Mouse (Mus musculus): Measurements from ENCODE around the gene Pum2. TPM values are rescaled to one million over a fixed set of nuclear protein-coding genes. Genes with fewer than 3 reads are reported as not detected.
A peak's percentile ranks its signal among the peaks of the same experiment; 100 is the strongest.

The Pum2 gene
- polyA plus RNA-seq, 1 experiment from 2014 or later = 54.8 TPM

DNA sequence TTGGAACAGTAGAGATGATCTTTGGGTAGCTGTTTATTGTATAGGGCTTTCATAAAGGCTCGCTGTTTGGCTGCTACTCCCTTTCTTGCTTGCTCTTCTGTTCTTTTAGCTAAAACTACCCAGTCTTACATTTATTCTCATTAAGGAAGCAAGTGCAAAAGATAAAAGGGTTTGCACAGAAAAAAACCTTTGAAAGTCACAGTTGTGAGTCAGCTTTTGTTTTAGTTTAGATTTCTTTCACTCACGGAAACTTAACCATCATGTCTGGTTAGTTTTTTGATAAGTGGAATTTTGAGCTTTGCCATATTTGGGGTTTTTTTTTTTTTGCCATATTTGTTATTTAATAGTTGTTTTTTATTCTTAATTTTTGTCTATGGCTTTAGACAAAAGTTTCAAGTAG, 38.7 kb downstream of the Pum2 start:
- ATAC-seq (ENCODE audit: low FRiP score, low read depth) = no peak
- Histone ChIP-seq H3K27ac (no peak overlapping the region), H3K4me1 (no peaks in the 10 kb centered on the region), H3K27me3 (no peaks in the 10 kb centered on the region), H3K9ac (no peak overlapping the region), H3K4me3 (no peak overlapping the region), H3K4me2 (replicated peaks) (no peak overlapping the region), H3K9me3 (no peaks in the 10 kb centered on the region), H3K36me3 (peaks cover 30% of the 10 kb centered on the region)
- WGBS = 81% methylated on average over 2 of the region's 2 CpGs

GRCm38 (mm10) chr12:8716093-8716492, 42.2 kb downstream of the Pum2 start:
- Histone ChIP-seq H3K9me3 (no peaks in the 10 kb centered on the region), H3K4me3 (no peak overlapping the region), H3K36me3 (peaks cover 26% of the 10 kb centered on the region), H3K4me1 (no peaks in the 10 kb centered on the region), H3K27ac (no peak overlapping the region), H3K9ac (no peak overlapping the region), H3K4me2 (replicated peaks) (no peak overlapping the region), H3K27me3 (no peaks in the 10 kb centered on the region)
- 92% methylated on average over 1 of the region's 1 CpGs for WGBS
- no peak for ATAC-seq (ENCODE audit: low FRiP score, low read depth)

DNA sequence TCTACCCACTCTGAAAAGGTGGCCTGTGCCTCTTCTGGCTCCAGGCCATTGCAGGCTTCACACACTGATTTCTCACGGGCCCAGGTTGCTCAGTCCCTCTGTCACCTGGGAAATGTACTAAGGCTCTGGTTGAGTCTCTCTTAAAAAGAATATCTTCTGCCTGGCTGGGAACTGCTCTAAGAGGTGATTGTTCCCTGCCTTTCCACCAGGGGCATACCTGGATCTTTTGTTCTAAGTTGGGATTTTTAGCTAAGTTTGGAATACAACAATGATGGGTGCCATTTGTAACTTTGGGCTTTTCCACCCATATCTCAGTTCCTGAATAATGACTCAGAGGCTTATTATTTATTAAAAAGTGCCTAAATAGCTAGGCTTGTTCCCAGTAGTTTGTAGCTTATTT, 53.0 kb downstream of the Pum2 start:
- Histone ChIP-seq H3K4me2 (replicated peaks) (no peak overlapping the region), H3K9me3 (no peaks in the 10 kb centered on the region), H3K4me1 (peaks cover 5% of the 10 kb centered on the region), H3K4me3 (no peak overlapping the region), H3K27ac (no peak overlapping the region), H3K36me3 (peaks cover 50% of the 10 kb centered on the region), H3K9ac (no peak overlapping the region), H3K27me3 (no peaks in the 10 kb centered on the region)
- ATAC-seq (ENCODE audit: low FRiP score, low read depth) = no peak
- WGBS = 46% methylated on average over 1 of the region's 1 CpGs

DNA sequence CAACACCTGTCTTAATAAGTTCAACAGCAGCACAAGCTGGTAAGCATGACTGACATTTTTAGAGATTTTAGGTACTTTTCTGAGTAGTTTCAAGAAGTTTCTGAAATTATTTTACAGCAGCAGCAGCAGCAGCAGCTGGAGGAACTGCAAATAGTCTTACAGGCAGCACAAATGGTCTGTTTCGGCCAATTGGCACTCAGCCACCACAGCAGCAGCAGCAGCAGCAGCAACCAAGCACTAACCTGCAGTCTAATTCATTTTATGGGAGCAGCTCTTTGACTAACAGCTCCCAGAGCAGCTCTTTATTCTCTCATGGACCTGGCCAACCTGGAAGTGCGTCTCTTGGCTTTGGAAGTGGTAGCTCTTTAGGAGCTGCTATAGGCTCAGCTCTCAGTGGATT, 54.8 kb downstream of the Pum2 start:
- H3K9me3 ChIP-seq = no peaks in the 10 kb centered on the region
- no peak overlapping the region for H3K9ac ChIP-seq
- peaks cover 5% of the 10 kb centered on the region for H3K4me1 ChIP-seq
- peaks cover 42% of the 10 kb centered on the region for H3K36me3 ChIP-seq
- H3K4me2 ChIP-seq (replicated peaks) = no peak overlapping the region
- 55% methylated on average over 2 of the region's 2 CpGs for WGBS
- no peak overlapping the region for H3K4me3 ChIP-seq
- ATAC-seq (ENCODE audit: low FRiP score, low read depth) = peak; percentile 64
- no peak overlapping the region for H3K27ac ChIP-seq
- no peaks in the 10 kb centered on the region for H3K27me3 ChIP-seq

DNA sequence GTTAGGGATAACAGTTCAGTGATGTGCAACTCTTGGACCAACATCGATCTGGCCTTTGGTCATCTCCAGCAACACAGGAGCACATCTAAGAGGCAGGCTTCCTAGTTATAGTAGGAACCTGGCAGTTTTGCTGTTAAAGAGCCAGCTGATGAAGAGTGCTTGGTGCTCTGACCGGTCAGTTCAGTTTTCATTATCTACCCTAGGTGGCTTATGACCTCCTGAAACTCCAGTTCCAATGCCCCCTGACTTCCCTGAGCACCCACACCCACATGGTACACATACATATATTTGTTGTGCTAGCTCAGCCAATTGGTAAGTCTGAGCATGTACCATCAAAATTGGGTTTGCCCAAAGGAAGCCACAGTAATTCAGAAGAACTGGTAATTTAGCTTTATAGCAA, 79.7 kb downstream of the Pum2 start:
- Histone ChIP-seq H3K9ac (no peak overlapping the region), H3K4me2 (replicated peaks) (no peak overlapping the region), H3K4me3 (no peak overlapping the region), H3K27ac (no peak overlapping the region), H3K4me1 (no peaks in the 10 kb centered on the region), H3K9me3 (peaks cover 15% of the 10 kb centered on the region), H3K36me3 (peaks cover 77% of the 10 kb centered on the region), H3K27me3 (no peaks in the 10 kb centered on the region)
- no peak for ATAC-seq (ENCODE audit: low FRiP score, low read depth)
- WGBS = 93% methylated on average over 2 of the region's 2 CpGs

DNA sequence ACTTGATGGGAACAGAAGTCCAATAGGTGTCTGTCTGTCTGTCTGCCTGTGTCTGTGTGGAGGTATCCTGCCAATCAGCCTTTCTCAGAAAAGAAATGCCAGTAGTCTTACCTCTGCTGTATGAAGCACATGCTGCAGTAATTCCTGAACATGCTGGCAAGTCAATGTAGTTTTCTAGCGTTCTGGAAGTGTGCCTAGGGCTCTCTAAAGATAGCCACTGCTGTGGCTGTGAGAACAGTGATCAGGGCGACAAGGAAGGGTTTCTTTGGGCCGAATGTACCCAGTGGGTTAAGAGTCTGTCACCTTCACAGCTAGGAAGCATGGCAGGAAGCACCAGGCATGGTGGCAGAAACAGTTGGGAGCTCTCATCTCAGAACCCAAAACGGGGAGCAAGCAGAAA, 80.2 kb downstream of the Pum2 start:
- Histone ChIP-seq H3K36me3 (peaks cover 73% of the 10 kb centered on the region), H3K4me1 (no peaks in the 10 kb centered on the region), H3K27me3 (no peaks in the 10 kb centered on the region), H3K9ac (no peak overlapping the region), H3K4me2 (replicated peaks) (no peak overlapping the region), H3K27ac (no peak overlapping the region), H3K9me3 (peaks cover 15% of the 10 kb centered on the region), H3K4me3 (no peak overlapping the region)
- WGBS = 84% methylated on average over 4 of the region's 4 CpGs
- ATAC-seq (ENCODE audit: low FRiP score, low read depth) = no peak

- H3K9ac ChIP-seq = no peak overlapping the region
- ATAC-seq (ENCODE audit: low FRiP score, low read depth) = no peak
- no peak overlapping the region for H3K4me2 ChIP-seq (replicated peaks)
- peaks cover 50% of the 10 kb centered on the region for H3K36me3 ChIP-seq
- H3K9me3 ChIP-seq = peaks cover 15% of the 10 kb centered on the region
- WGBS = 97% methylated on average over 3 of the region's 3 CpGs
- H3K4me1 ChIP-seq = peaks cover 4% of the 10 kb centered on the region; the same call in 1 of the 2 replicates
- no peaks in the 10 kb centered on the region for H3K27me3 ChIP-seq
- H3K27ac ChIP-seq = no peak overlapping the region
- H3K4me3 ChIP-seq = no peak overlapping the region
Observed at GRCm38 (mm10) chr12:8758029-8758428, 84.1 kb downstream of the Pum2 start.

DNA sequence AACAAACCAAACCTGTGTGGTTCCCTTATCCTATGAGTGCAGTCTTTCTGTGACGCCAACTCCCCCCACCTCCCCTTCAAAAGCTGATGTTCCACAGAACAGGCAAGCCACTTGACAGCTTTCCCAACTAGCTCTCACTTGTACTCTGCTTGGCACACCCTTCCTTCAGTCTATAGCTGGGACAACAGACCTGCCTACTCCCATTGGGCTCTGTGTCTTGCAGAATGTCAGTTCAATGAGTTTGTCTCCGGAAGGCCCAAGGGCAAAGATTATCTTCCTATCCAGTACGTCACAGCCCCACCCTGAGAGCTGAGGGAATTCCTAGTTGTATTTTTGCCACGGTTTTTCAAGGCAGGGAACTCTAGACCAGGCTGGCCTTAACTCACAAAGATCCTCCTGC, 85.2 kb downstream of the Pum2 start:
- Histone ChIP-seq H3K9me3 (peaks cover 15% of the 10 kb centered on the region), H3K27ac (no peak overlapping the region), H3K4me1 (peaks cover 9% of the 10 kb centered on the region; the same call in 1 of the 2 replicates), H3K9ac (no peak overlapping the region), H3K27me3 (no peaks in the 10 kb centered on the region), H3K36me3 (peaks cover 39% of the 10 kb centered on the region), H3K4me2 (replicated peaks) (no peak overlapping the region), H3K4me3 (no peak overlapping the region)
- 86% methylated on average over 4 of the region's 4 CpGs for WGBS
- ATAC-seq (ENCODE audit: low FRiP score, low read depth) = no peak

- ATAC-seq (ENCODE audit: low FRiP score, low read depth) = no peak
- WGBS = 87% methylated on average over 6 of the region's 6 CpGs
Observed at GRCm38 (mm10) chr12:8759779-8760178, 85.8 kb downstream of the Pum2 start.

DNA sequence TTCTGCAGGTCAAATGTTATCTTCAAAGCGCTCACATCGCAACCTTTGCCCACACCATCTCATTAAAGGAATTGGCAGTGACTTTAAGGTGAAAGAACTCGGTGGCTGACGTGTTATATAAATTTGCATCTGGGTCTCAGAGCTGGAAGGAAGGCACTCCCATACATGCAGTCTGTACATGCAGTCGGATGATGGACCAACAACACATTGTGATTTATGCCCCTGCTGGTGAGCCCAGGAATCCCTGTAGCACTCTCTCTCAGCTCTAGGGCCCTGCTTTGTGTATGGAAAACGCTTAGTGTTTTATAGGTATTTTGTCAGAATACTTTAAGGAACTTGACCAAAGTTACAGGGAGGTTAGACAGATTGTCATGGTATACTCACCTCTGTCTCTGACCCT, 86.6 kb downstream of the Pum2 start:
- H3K36me3 ChIP-seq = peaks cover 24% of the 10 kb centered on the region
- H3K9ac ChIP-seq = no peak overlapping the region
- no peak overlapping the region for H3K4me2 ChIP-seq (replicated peaks)
- ATAC-seq (ENCODE audit: low FRiP score, low read depth) = no peak
- H3K27me3 ChIP-seq = no peaks in the 10 kb centered on the region
- H3K4me1 ChIP-seq = peaks cover 9% of the 10 kb centered on the region; the same call in 1 of the 2 replicates
- H3K9me3 ChIP-seq = peaks cover 15% of the 10 kb centered on the region
- H3K4me3 ChIP-seq = no peak overlapping the region
- no peak overlapping the region for H3K27ac ChIP-seq
- 73% methylated on average over 6 of the region's 6 CpGs for WGBS

More at GRCm38 (mm10) chr12:8759779-8760178, 85.8 kb downstream of the Pum2 start:
- Histone ChIP-seq H3K27ac (no peak overlapping the region), H3K36me3 (peaks cover 32% of the 10 kb centered on the region), H3K4me1 (peaks cover 9% of the 10 kb centered on the region; the same call in 1 of the 2 replicates), H3K27me3 (no peaks in the 10 kb centered on the region), H3K4me2 (replicated peaks) (no peak overlapping the region), H3K4me3 (no peak overlapping the region), H3K9ac (no peak overlapping the region), H3K9me3 (peaks cover 15% of the 10 kb centered on the region)

DNA sequence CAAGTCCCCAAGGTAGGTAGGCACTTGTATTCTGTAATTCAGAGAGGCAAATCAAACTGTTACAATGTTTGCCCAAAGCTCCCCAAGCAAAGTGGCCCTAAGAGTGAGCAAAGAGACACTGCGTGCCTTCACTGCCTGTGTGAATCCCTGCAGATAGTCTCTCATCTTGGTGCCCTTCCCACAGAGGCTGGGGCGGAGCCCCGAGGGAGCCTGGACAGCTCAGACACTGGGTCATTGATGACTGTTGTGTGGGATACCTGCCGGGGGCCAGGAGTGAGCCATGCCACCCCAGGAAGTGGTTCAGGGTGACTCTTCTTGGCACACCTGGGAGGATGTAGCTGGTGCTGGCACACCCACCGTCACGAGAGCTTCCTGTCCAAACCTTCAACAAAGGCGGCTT, 87.1 kb downstream of the Pum2 start:
- Histone ChIP-seq H3K36me3 (peaks cover 22% of the 10 kb centered on the region), H3K4me2 (replicated peaks) (no peak overlapping the region), H3K4me3 (no peak overlapping the region), H3K9me3 (peaks cover 15% of the 10 kb centered on the region), H3K9ac (no peak overlapping the region), H3K4me1 (peaks cover 9% of the 10 kb centered on the region; the same call in 1 of the 2 replicates), H3K27ac (no peak overlapping the region), H3K27me3 (no peaks in the 10 kb centered on the region)
- 76% methylated on average over 7 of the region's 7 CpGs for WGBS
- ATAC-seq (ENCODE audit: low FRiP score, low read depth) = no peak; the same call in 1 of the 2 replicates

GRCm38 (mm10) chr12:8762667-8763066, 88.7 kb downstream of the Pum2 start:
- 58% methylated on average over 2 of the region's 2 CpGs for WGBS
- Histone ChIP-seq H3K9ac (no peak overlapping the region), H3K36me3 (peaks cover 6% of the 10 kb centered on the region), H3K27ac (no peak overlapping the region), H3K4me1 (peaks cover 9% of the 10 kb centered on the region; the same call in 1 of the 2 replicates), H3K4me3 (no peak overlapping the region), H3K27me3 (no peaks in the 10 kb centered on the region), H3K9me3 (peaks cover 4% of the 10 kb centered on the region; the same call in 1 of the 2 replicates), H3K4me2 (replicated peaks) (no peak overlapping the region)
- no peak for ATAC-seq (ENCODE audit: low FRiP score, low read depth)

DNA sequence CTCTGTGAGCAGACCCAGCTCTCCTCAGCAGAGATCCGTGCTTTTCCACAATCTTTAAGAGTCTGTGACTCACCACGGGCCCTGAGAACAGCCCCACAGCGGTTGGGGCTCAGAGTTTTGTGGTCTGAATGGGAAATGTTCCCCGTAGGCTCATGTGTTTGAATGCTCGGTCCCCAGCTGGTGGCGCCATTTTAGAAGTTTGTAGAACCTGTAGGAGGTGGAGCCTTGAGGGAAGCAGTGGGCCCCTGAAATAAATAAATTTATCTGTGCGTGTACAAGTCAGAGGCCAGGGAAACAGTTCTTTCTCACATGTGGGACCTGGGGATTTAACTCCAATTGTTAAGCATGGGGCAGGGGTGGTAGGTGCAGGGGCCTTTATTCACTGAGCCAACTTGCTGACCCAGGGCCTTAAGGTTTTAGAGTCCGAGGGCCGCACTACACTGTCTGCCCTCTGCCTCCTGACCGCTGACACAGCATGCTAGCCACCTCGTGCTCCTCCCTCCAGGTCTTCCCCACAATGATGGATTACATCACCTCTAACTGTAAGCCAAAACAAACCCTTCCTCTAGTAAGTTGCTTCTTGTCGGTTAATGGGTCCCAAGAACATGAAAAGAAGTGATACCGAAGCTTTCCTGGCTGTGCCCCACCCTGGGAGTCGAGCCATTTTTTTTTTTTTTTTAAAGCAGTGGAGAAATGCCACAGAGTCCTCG, 90.4 kb downstream of the Pum2 start:
- Histone ChIP-seq H3K27ac (no peak overlapping the region), H3K36me3 (no peaks in the 10 kb centered on the region), H3K9me3 (no peaks in the 10 kb centered on the region), H3K9ac (no peak overlapping the region), H3K4me1 (peaks cover 9% of the 10 kb centered on the region; the same call in 1 of the 2 replicates), H3K4me3 (no peak overlapping the region), H3K27me3 (no peaks in the 10 kb centered on the region), H3K4me2 (replicated peaks) (no peak overlapping the region)
- no peak for ATAC-seq (ENCODE audit: low FRiP score, low read depth)
- 79% methylated on average over 15 of the region's 15 CpGs for WGBS

Data from limb, embryonic 13.5 days (tissue).